Mouse (Mus musculus): ENCODE results near the gene Atp8b4.
A peak's percentile ranks its signal among the peaks of the same experiment; 100 is the strongest.

The Atp8b4 gene

GRCm38 (mm10) chr2:126432481-126433066 lies 67.9 kb downstream of the Atp8b4 start:
- no peak for DNase-seq

- peak; percentile 55 to 59 for DNase-seq
Measured at GRCm38 (mm10) chr2:126429282-126429681, 71.2 kb downstream of the Atp8b4 start.

DNA sequence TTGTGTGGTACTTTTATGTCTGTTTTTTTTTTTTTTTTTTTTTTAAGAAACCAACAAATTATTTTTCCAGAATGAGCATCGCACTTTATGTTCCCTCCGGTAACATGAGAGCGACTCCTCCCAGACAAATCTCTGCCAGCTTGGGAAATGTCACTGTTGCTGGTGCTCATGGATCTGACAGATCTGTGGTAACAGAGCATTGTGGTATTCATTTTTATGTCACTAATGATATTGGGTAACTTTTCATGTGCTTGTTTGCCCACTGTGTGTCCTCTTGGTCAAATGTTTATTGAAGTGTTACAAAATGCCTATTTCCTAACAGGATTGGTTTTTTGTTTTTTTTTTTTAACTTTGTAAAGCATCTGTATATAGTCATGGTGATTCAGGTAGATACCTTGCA lies 75.3 kb downstream of the Atp8b4 start:
- no peak for DNase-seq

DNA sequence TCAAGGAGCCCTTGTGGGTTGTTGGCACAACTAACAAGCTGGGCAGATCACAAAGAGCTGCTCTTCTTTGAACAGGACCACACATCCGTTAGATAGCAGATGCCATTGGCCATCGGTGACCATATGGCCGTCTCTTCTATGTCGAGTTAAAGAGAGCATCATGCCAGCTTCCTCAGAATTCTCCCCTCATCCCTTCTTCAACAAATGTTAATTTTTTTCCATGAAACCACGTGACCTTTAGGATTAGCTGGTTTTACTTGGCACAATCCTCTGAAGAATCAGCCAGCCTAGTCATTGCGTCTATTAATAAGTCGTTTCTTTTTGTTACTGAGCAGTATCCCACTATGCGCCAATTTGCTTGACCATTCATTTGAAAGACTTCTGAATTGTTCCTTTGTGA lies 75.8 kb downstream of the Atp8b4 start:
- no peak for DNase-seq

DNA sequence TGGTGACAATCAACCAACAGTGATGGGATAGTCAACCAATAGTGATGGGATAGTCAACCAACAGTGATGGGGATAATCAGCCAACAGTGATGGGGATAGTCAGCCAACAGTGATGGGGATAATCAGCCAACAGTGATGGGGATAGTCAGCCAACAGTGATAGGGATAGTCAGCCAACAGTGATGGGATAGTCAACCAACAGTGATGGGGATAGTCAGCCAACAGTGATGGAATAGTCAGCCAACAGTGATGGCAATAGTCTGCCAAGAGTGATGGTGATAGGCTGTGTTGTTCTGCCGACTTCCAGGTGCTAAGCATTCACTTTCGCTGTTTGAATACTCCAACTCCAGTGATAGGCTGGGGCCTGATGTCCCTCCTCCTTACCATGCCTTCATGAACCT lies 79.6 kb downstream of the Atp8b4 start:
- DNase-seq: no peak

DNA sequence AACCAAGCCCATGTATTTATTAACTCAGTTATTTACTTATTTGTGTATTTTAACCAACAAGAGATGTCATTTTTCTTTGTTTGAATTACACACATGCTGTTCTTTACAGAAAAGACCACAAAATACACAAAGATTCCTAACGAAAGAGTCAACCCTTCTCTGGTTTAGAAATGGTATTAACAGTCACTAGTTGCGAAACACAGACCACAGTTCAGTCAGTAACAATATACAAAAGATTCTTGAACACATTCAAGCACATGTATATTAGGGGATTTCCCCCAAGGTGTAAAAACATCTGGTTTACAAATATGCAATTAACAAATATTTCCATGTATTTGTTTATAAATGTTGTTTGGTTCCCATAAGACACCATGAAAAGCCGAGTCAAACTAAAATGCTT lies 81.6 kb downstream of the Atp8b4 start:
- DNase-seq: no peak

DNA sequence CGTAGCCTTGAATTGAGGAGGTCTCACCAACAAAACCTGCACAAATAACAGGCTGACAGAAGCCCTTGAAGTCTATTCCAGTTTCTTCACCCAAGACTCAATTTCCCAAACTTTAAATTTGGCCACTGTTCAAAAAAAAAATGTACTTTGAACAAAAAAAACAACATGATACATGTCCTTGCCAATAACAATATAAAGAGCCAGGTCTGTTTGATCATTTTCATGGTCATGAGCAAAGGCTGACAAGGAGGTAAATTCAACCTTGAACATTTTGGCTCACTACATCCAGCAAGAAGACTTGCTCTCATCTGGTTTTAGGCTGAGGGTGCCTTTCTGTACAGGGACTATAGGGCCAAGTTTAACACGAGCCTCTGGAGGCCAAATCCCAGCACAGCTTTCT lies 83.7 kb downstream of the Atp8b4 start:
- DNase-seq: no peak

- no peak for DNase-seq
Measured at GRCm38 (mm10) chr2:126415981-126416380, 84.5 kb downstream of the Atp8b4 start.

DNA sequence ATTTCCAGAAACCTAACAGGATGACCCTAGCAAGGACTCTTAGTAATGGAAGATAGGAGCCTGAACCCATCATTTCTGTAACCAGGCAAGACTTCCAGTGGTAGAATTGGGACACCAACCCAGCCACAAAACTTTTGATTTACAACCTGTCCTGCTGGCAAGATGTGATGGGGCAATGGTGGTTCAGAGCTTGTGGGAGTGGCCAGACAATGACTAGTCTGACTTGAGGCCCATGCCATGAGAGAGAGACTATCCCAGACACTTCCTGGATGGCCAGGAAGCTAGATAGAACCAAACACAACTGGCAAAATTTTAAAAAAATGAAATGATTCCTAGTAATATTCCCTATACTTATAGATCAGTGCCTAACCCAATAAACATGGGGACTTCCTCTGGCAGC lies 87.7 kb downstream of the Atp8b4 start:
- DNase-seq: no peak

GRCm38 (mm10) chr2:126399454-126399853 lies 101.0 kb downstream of the Atp8b4 start:
- DNase-seq: no peak

DNA sequence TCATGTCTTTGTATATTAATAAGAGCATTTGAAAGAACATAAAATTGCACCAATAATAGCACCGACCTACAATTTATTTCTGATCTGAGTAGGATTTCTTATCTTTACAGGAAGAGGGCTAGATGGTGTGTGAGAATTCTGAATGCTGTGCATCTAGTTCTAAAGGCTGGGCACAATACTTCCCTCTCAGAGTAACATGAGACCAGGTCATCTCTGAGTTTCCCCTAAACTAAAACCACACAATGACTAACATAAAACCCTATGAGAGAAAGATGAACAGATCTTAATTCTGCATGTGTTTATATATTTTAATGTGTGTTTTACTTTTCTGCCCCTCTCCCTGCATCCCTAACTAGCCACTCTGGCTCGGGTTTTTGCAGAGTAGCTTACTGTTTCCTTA lies 101.5 kb downstream of the Atp8b4 start:
- DNase-seq: no peak

GRCm38 (mm10) chr2:126398216-126398615 lies 102.3 kb downstream of the Atp8b4 start:
- no peak for DNase-seq

- no peak for DNase-seq
Measured at GRCm38 (mm10) chr2:126397513-126397912, 103.0 kb downstream of the Atp8b4 start.

- DNase-seq: no peak
Measured at GRCm38 (mm10) chr2:126394924-126395323, 105.5 kb downstream of the Atp8b4 start.

GRCm38 (mm10) chr2:126387458-126388037 lies 112.9 kb downstream of the Atp8b4 start:
- DNase-seq: no peak

GRCm38 (mm10) chr2:126386056-126386455 lies 114.4 kb downstream of the Atp8b4 start:
- no peak for DNase-seq

DNA sequence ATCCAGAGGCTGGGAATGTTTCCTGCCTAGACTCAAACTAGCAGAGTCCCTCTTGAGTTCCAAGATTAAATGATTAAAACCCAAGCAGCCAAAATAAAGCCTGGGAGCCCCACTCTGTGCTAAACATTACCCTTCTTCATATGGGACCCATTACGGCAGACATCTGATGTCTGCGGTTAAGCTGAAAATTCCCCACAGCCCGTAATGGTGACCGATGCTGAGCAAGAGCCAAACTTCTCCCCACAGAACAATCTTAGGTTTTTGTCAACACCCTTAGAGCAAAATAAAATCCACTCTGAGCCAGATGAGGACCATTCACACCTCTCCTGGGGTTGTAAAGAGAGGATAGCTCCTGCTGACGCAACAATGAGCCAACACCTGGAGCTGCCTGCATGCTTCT lies 120.2 kb downstream of the Atp8b4 start:
- DNase-seq: no peak

DNA sequence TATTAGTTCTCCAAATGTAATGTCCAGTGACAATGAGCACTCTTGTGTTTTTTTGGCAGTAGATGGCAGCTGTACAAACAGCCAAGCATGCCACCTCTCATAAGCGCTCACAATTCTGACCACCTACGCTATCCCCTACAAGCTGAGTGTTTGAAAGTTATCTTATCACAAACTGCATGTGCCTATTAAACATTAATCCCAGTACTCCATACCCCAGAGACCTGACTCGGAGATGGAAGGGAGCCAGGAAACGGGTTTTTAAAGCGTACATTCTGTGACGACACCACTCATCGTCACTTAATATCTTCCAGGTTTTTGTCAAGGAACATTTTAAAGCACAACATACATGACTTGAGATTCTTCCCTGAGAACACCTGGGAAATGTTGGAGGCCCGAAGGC lies 128.8 kb downstream of the Atp8b4 start:
- DNase-seq: no peak

DNA sequence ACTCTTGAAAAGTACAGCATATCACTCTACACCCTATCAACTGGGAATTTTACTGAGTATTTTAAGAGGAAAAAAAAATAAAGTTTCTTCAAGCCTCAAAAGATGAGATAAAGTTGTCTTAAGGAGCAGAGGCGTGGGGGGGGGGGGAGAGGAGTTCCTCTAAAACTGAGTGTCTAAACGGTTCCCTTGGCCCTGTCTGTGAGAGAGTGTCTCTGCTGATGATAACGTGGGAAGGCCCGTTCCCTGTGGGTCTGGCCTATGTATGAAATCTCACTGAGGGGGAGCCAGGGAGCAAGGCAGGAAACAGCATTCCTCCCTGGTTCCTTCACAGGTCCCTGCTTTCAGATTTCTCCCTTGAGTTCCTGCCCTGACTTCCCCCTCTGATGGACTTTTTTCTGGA lies 130.7 kb downstream of the Atp8b4 start:
- DNase-seq: no peak

DNA sequence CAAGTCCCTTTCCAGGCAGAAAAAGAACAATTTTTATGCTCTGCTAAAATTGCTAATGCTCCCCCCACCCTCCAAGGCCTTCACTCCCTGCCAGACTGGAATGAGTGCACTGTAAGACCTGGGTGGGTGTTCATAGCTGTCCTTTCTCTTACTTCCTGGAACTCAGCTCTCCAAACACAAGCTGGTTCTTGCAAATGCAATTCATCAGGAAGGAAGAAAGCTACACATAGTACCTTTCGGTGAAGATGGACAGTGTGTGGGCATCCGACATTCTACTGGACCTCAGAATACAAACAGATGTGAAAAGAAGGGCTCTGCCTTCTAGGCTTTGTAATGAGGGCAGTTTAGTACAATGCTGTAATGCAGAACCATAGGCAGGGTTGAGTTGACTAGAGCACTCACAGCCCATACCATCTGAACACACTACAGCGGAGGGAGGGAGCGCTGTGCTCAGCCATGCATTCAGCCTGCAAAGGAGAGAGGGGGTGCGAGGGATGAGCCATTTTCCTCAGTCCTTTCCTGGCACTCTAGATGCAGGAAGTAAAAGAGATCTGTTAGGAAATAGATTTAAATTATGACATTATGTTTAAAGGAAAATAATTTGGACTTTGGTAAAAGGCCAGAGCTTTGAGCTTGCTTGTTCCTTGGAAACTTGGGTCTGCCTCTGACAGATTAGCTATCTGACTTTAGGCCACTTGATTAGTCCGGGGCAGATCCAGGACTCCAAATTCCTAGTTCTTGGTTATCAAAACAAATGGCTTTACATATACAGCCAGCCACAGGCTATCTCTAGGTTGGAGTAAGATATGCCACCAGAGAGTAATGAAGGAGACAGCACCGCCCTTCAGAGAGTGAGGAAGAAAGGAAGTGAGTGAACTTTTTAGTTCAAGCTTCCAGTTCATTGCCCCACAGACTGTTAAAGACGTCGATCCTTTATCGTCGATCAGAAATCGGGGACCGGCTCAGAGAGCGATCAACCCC lies 136.4 kb downstream of the Atp8b4 start:
- no peak for DNase-seq

DNA sequence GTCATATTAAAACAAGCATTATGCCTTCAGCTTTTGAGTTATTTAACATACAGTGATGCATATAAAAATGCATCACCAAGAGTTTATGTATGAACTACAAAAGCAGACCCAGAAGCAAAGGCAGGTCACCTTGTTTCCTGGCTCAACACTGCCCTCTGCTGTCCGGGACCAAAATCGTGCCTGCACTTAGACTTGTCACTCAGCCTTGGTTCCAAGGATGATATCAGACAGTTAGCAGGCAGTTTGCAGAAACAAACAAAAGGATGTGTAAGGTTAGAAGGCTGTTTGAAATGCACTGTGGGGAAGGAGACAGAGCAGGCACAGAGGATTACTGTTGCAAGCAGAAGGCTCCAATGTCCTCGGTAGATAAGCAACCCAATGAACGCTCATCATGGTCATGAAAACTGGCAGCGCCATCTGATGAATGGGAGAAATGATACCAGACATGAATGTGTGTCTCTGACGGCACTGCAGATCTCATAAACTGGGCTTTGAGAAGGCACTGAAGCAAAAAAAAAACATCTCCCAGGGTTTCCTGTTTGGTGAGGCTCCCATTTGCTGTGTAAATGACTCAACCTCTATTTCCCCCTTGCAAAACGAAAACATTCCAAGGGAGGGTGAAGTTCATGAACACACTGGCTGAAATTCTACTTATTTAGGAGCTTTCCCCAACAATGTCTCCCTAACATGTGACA lies 137.3 kb downstream of the Atp8b4 start:
- peak; percentile 64 to 84 for DNase-seq

DNA sequence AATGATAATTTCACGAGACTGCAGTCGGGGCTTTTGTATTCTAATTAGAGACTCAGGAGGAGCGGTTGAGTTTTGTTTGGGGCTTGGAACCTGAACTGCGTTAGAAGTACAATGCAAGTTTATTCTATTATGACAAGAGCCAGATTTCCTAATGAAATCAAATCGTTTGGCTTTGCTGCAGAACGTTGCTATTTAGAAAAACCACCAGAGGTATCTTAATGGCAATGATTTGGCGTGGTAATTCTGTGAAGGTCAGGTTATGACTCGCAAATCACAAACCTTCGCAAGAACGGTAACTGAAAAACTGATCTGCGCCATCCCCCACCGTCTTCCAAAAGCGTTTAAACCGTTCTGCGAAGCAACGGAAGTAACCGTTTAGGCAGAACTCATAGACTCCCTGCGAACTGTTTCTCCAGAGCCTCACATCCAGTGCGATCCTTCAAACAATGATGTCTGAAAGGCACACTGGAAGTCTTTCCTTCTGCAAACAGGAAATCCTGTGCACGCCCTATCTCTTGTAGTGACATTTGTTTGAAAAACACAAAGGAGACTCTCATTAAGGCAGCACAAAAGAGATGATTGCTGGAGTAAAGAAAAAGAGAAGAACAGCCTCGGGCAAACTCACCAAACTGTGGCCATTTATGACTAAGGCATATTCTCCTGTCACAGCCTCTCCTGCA lies 139.2 kb downstream of the Atp8b4 start:
- no peak for DNase-seq

- DNase-seq: peak in 1 of 2 experiments; percentile 18
Measured at GRCm38 (mm10) chr2:126360688-126361087, 139.8 kb downstream of the Atp8b4 start.
